Mouse (Mus musculus) left cerebral cortex, adult 9 months (tissue): Measurements from ENCODE around the gene Dixdc1.
"Not testable (repeated sequence)": the region's sequence is repeated elsewhere in the genome, so short reads cannot be mapped to it uniquely, and the experiment has no call there.

Experiments
- DNase-seq, 2 experiments: peaks; one replicate each; pipeline ENCODE4 v3.0.0; 2022; ENCODE audit warnings: low spot score in 2 of 2

Gene Dixdc1

DNA sequence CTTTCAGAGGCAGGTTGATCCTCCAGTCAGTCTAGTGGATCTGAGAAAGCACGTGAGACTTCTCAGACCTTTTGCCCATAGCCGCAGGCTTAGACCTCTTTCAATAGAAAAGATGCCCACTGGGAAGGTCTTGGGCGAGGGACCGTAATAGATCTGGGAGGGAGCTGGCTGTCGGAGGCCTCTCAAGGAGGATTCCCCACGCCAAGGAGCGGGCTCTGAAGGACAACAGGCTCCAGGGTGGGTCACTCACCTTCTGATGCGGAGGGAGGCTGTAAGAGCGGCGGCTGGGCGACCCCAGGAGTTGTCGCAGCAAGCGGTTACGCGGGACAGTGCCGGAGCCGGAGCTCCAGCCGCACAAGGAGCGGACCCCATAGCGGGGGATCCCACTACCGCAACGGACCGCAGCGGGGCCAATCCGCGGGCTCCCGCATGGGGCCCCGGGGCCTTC is 80.4 kb downstream of the Dixdc1 start:
- no peak for DNase-seq

DNA sequence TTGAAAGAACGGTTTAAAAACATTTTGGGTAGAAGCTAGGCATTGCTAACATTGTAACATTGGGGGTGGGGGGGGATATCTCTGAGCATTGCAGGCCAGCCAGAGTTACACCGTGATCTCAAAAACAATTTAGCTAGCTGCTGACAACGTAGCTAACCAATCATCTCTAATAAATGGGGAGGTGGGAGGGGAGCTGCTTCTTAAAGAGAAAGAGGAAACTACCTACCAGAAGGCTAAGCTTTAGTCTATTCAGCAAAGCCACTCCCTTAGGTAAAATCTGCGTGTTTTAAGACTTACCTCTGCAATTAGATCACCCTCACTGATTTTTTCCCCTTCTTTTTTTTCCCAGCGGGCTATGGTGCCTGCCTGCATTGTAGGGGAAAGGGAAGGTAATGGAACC is 80.9 kb downstream of the Dixdc1 start:
- no peak for DNase-seq

GRCm38 (mm10) chr9:50650503-50650902 is 88.8 kb downstream of the Dixdc1 start:
- DNase-seq, result no peak

GRCm38 (mm10) chr9:50646826-50647370 is 92.4 kb downstream of the Dixdc1 start:
- no peak for DNase-seq

- DNase-seq, result no peak
Measured at GRCm38 (mm10) chr9:50634270-50634669, 105.0 kb downstream of the Dixdc1 start.

DNA sequence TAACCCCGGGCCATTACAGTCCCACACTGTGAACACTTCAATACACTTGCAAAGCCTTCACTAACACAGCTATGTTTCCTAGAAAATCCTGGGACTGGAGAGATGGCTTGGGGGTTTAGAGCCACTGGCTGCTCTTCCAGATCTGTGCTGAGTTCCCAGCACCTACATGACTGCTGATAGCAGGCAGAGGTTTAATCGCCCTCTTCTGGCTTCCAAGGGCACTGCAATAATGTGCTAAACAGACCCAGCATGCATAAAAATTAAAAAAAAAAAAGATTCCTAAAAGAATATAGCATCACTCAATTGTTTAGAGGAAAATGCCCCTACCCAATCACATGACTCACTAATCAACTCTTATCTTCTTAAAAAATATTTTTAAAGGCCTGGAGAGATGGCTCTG is 106.3 kb downstream of the Dixdc1 start:
- DNase-seq, result no peak

DNA sequence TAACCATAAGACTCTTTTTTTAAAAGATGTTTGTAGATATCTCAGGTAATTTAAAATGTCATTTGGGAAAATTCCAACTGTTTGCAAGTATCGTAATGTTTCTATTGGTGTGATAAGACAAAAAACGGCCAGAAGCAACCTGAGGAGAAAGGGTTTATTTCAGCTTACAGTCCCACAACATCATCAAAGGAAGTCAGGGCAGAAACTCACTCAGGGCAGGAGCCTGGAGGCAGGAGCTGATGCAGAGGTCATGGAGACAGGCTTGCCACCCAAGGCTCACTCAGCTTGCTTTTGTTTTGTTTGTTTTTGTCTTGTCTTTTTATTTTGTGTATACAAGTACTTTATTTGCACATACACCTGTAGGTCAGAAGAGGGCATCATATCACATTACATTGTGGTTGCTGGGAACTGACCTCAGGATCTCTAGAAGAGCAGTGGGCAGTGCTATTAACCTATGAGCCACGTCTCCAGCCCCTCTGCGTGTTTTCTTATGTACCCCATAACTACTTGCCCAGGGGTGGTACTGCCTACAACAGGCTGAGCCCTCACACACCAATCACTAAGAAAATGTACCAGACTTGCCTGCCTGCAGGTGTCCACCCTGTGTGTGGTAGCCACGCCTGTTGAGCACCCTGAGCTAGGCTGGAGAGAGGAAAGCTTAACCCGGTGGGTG is 107.2 kb downstream of the Dixdc1 start:
- DNase-seq, result no peak

GRCm38 (mm10) chr9:50630903-50631302 is 108.4 kb downstream of the Dixdc1 start:
- DNase-seq, result not testable (repeated sequence)

- DNase-seq, result no peak
Measured at GRCm38 (mm10) chr9:50617794-50618330, 121.5 kb downstream of the Dixdc1 start.

GRCm38 (mm10) chr9:50616766-50617603 is 122.3 kb downstream of the Dixdc1 start, which contains the start of the genes Pih1d2 and Nkapd1:
Gene Pih1d2, plus strand, starts transcription at chr9:50617321.
Gene Nkapd1, minus strand, starts transcription at chr9:50617464.
- peak; percentile 64 to 94 for DNase-seq

- no peak for DNase-seq
Measured at GRCm38 (mm10) chr9:50616161-50616560, 123.2 kb downstream of the Dixdc1 start.
